Mouse (Mus musculus): ENCODE data around the gene Tmem212. TPM values are rescaled to one million over a fixed set of nuclear protein-coding genes. Genes with fewer than 3 reads are reported as not detected.

Gene Tmem212
- total RNA-seq, 1 experiment from 2014 or later, result not detected

Other genes starting within 250 kb of the Tmem212 start
- 6.5 and 7.3 TPM in 2 replicates for gene Fndc3b, start 185.1 kb downstream of the Tmem212 start, total RNA-seq (2017)
- 5.9 and 12.1 TPM in 2 replicates for gene Pld1, start 42.3 kb upstream of the Tmem212 start, total RNA-seq (2017)